Mouse (Mus musculus) C2C12 (cell line): ENCODE measurements at regions not wholly inside any gene's neighbourhood (a gene's known extent, or its start where the extent isn't known, plus 50 kb on each side); places are given as distances from the start of the nearest gene placed in this dataset.

Experiments
- CEBPB ChIP-seq: IDR thresholded peaks from one replicate; pipeline ENCODE4 v1.6.1; 2011; ENCODE audit warnings: low read depth, mild to moderate bottlenecking, control low read depth, moderate library complexity
- CTCF ChIP-seq: IDR thresholded peaks from one replicate; pipeline ENCODE4 v1.5.1; 2011; ENCODE audit not compliant: control insufficient read depth, insufficient read depth, insufficient read length
- FOSL1 ChIP-seq: IDR thresholded peaks from one replicate; pipeline ENCODE4 v1.8.0; 2011; ENCODE audit warnings: mild to moderate bottlenecking, low read length; ENCODE audit not compliant: poor library complexity, insufficient read depth, severe bottlenecking
- MAX ChIP-seq: IDR thresholded peaks from one replicate; pipeline ENCODE4 v1.6.1; 2011; ENCODE audit warnings: mild to moderate bottlenecking, control low read depth
- MYOD1 ChIP-seq: IDR thresholded peaks from one replicate; pipeline ENCODE4 v1.6.1; 2011; ENCODE audit warnings: low read depth; ENCODE audit not compliant: control insufficient read depth, insufficient read length
- MYOG ChIP-seq: IDR thresholded peaks from one replicate; pipeline ENCODE4 v1.6.1; 2011; ENCODE audit not compliant: control insufficient read depth, insufficient read length; ENCODE audit errors: extremely low read depth
- USF1 ChIP-seq: IDR thresholded peaks from one replicate; pipeline ENCODE4 v1.6.1; 2011; ENCODE audit warnings: low read depth, mild to moderate bottlenecking, control low read depth, moderate library complexity

DNA sequence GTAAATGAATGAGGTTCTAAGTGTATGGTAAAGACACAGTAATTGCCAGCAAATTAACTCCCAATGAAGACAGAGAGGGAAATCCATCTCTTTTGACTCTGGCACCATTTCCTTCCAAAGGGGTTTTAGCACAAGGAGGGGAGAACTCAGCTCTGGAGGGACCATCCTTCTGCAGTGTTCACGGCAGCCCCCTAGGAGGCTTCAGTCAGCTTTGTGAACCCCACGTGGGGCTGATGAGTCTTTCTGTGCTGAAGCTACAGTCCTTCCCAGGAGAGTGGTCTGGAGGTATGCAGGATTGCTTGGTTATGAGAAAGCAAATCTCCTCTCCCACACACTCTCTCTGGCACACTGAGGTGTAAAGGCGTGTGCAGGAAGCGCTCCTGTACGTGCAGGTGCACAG, 280.7 kb downstream of the Setd4 start:
- no peak for TF ChIP-seq CTCF
- TF ChIP-seq MYOD1: no peak
- no peak for TF ChIP-seq FOSL1
- no peak for TF ChIP-seq USF1
- TF ChIP-seq MAX: no peak
- no peak for TF ChIP-seq MYOG
- no peak for TF ChIP-seq CEBPB
